Mouse (Mus musculus): Measurements from ENCODE around the gene Cpeb3.

Gene Cpeb3

GRCm38 (mm10) chr19:37131660-37132059 lies 76.7 kb downstream of the Cpeb3 start:
- TF ChIP-seq GATA4 (IDR thresholded peaks at IDR 0.05; ENCODE audit: insufficient replicate concordance, low read length): no peak

- TF ChIP-seq GATA4 (IDR thresholded peaks at IDR 0.05; ENCODE audit: insufficient replicate concordance, low read length): no peak
These were observed 79.9 kb downstream of the Cpeb3 start for GRCm38 (mm10) chr19:37128461-37128860.

- TF ChIP-seq GATA4 (IDR thresholded peaks at IDR 0.05; ENCODE audit: insufficient replicate concordance, low read length): no peak
These were observed 81.3 kb downstream of the Cpeb3 start for GRCm38 (mm10) chr19:37127018-37127567.

GRCm38 (mm10) chr19:37124961-37125360 lies 83.4 kb downstream of the Cpeb3 start:
- TF ChIP-seq GATA4 (IDR thresholded peaks at IDR 0.05; ENCODE audit: insufficient replicate concordance, low read length): no peak

- TF ChIP-seq GATA4 (IDR thresholded peaks at IDR 0.05; ENCODE audit: insufficient replicate concordance, low read length): no peak
These were observed 89.1 kb downstream of the Cpeb3 start for GRCm38 (mm10) chr19:37119281-37119680.

- no peak for TF ChIP-seq GATA4 (IDR thresholded peaks at IDR 0.05; ENCODE audit: insufficient replicate concordance, low read length)
These were observed 92.6 kb downstream of the Cpeb3 start for GRCm38 (mm10) chr19:37115824-37116223.

GRCm38 (mm10) chr19:37115374-37115773 lies 93.0 kb downstream of the Cpeb3 start:
- TF ChIP-seq GATA4 (IDR thresholded peaks at IDR 0.05; ENCODE audit: insufficient replicate concordance, low read length): no peak

- no peak for TF ChIP-seq GATA4 (IDR thresholded peaks at IDR 0.05; ENCODE audit: insufficient replicate concordance, low read length)
These were observed 96.6 kb downstream of the Cpeb3 start for GRCm38 (mm10) chr19:37111831-37112230.

GRCm38 (mm10) chr19:37110494-37110893 lies 97.9 kb downstream of the Cpeb3 start:
- no peak for TF ChIP-seq GATA4 (IDR thresholded peaks at IDR 0.05; ENCODE audit: insufficient replicate concordance, low read length)

GRCm38 (mm10) chr19:37109853-37110252 lies 98.5 kb downstream of the Cpeb3 start:
- TF ChIP-seq GATA4 (IDR thresholded peaks at IDR 0.05; ENCODE audit: insufficient replicate concordance, low read length): no peak

GRCm38 (mm10) chr19:37100689-37101088 lies 107.7 kb downstream of the Cpeb3 start:
- TF ChIP-seq GATA4 (IDR thresholded peaks at IDR 0.05; ENCODE audit: insufficient replicate concordance, low read length): no peak

- no peak for TF ChIP-seq GATA4 (IDR thresholded peaks at IDR 0.05; ENCODE audit: insufficient replicate concordance, low read length)
These were observed 112.6 kb downstream of the Cpeb3 start for GRCm38 (mm10) chr19:37095666-37096330.

GRCm38 (mm10) chr19:37093181-37093580 lies 115.2 kb downstream of the Cpeb3 start:
- TF ChIP-seq GATA4 (IDR thresholded peaks at IDR 0.05; ENCODE audit: insufficient replicate concordance, low read length): no peak

- TF ChIP-seq GATA4 (IDR thresholded peaks at IDR 0.05; ENCODE audit: insufficient replicate concordance, low read length): no peak
These were observed 118.0 kb downstream of the Cpeb3 start for GRCm38 (mm10) chr19:37090146-37091061.

- no peak for TF ChIP-seq GATA4 (IDR thresholded peaks at IDR 0.05; ENCODE audit: insufficient replicate concordance, low read length)
These were observed 120.2 kb downstream of the Cpeb3 start for GRCm38 (mm10) chr19:37088043-37088748.

Data from liver, adult (tissue).